Mouse (Mus musculus) heart, embryonic 15.5 days (tissue): Measurements from ENCODE around the gene Zpbp2. TPM values are rescaled to one million over a fixed set of nuclear protein-coding genes. Genes with fewer than 3 reads are reported as not detected.
A peak's percentile ranks its signal among the peaks of the same experiment; 100 is the strongest.
"Not testable (repeated sequence)": the region's sequence is repeated elsewhere in the genome, so short reads cannot be mapped to it uniquely, and the experiment has no call there.

ENCODE experiments used
- ATAC-seq: fragments of 200-750 bp; cut with Nextera tagmentation; replicated peaks from 2 replicates; pipeline ENCODE4 v1.8.0; 2017; ENCODE audit warnings: low read depth, moderate TSS enrichment; ENCODE audit not compliant: insufficient number of reproducible peaks, insufficient read depth, low FRiP score
- H3K27ac ChIP-seq: fragments of 300-500 bp; sonication (generic); 2 replicates; pipeline ENCODE4 v1.5.1; 2015; ENCODE audit warnings: mild to moderate bottlenecking, inconsistent platforms
- H3K27me3 ChIP-seq: fragments of 300-500 bp; sonication (generic); 2 replicates; pipeline ENCODE4 v1.6.1; 2015; ENCODE audit warnings: inconsistent platforms
- H3K36me3 ChIP-seq: fragments of 300-500 bp; sonication (generic); 2 replicates; pipeline ENCODE4 v1.6.1; 2015; ENCODE audit warnings: mild to moderate bottlenecking, inconsistent platforms
- H3K4me1 ChIP-seq: fragments of 300-500 bp; sonication (generic); replicated peaks from 2 replicates; pipeline ENCODE4 v1.6.1; 2015; ENCODE audit warnings: inconsistent platforms
- H3K4me2 ChIP-seq: fragments of 300-500 bp; sonication (generic); 2 replicates; pipeline ENCODE4 v1.6.1; 2015; ENCODE audit warnings: inconsistent platforms, mild to moderate bottlenecking, moderate library complexity
- H3K4me3 ChIP-seq: fragments of 300-500 bp; sonication (generic); 2 replicates; pipeline ENCODE4 v1.5.1; 2015; ENCODE audit warnings: mild to moderate bottlenecking, inconsistent platforms
- H3K9ac ChIP-seq: fragments of 300-500 bp; sonication (generic); 2 replicates; pipeline ENCODE4 v1.6.1; 2015; ENCODE audit warnings: mild to moderate bottlenecking, inconsistent platforms
- H3K9me3 ChIP-seq: fragments of 300-500 bp; sonication (generic); replicated peaks from 2 replicates; pipeline ENCODE4 v1.6.1; 2016; ENCODE audit warnings: inconsistent platforms
- WGBS: fragments of 180-500 bp; shearing (Covaris S2); methylation state at CpG from one replicate; pipeline ENCODE4 v1.1.7; 2015; ENCODE audit warnings: mixed read lengths; 5-methylcytosine and 5-hydroxymethylcytosine counted together
- polyA plus RNA-seq: library from polyadenylated mRNA; unstranded; fragments of >200 nt; fragmentation: Nextera tagmentation; extraction: Ambion mirVana; gene quantifications from 2 replicates; pipeline ENCODE4 v1.2.1, GENCODE M21; 2015

Gene Zpbp2
- polyA plus RNA-seq, 1 experiment from 2014 or later: 0.11 TPM

DNA sequence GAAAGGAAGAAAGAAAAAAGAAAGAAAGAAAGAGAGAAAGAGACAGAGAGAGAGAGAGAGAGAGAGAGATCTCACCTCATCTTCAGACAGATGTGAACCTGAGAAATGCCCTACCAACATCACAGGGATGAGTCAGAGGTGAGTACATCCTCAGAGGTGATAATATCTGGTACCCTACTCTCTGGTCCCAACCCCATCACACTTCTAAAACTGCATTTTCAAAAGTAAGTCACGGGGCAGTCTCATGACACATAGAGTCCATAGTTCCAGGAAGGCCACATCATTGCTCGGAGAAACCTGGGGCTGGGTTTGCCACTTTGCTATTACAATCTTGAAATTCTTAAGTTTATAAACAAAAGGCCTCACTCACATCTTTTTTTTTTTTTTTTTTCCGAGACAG is 45.1 kb downstream of the Zpbp2 start:
- Histone ChIP-seq H3K4me3 (no peak overlapping the region), H3K36me3 (no peaks in the 10 kb centered on the region), H3K4me2 (no peak overlapping the region), H3K27ac (no peak overlapping the region), H3K9ac (no peak overlapping the region), H3K9me3 (no peaks in the 10 kb centered on the region), H3K27me3 (peaks cover 20% of the 10 kb centered on the region), H3K4me1 (peaks cover 27% of the 10 kb centered on the region)
- 77% methylated on average over 3 of the region's 3 CpGs for WGBS
- ATAC-seq: no peak

- 31% methylated on average over 5 of the region's 6 CpGs for WGBS
- ATAC-seq: no peak
- Histone ChIP-seq H3K4me2 (no peak overlapping the region), H3K9me3 (no peaks in the 10 kb centered on the region), H3K4me3 (no peak overlapping the region), H3K27ac (no peak overlapping the region), H3K9ac (no peak overlapping the region), H3K36me3 (no peaks in the 10 kb centered on the region), H3K4me1 (peaks cover 30% of the 10 kb centered on the region), H3K27me3 (peaks cover 20% of the 10 kb centered on the region)
These were observed 46.5 kb downstream of the Zpbp2 start for GRCm38 (mm10) chr11:98597363-98597762.

GRCm38 (mm10) chr11:98597991-98598390 is 47.1 kb downstream of the Zpbp2 start, which contains the start of gene Lrrc3c:
Gene Lrrc3c (plus strand): TSS chr11:98598291.
- Histone ChIP-seq H3K27me3 (peaks cover 20% of the 10 kb centered on the region), H3K36me3 (no peaks in the 10 kb centered on the region), H3K27ac (no peak within 1 kb of the TSS), H3K4me3 (no peak within 1 kb of the TSS), H3K4me2 (peak within 1 kb of the TSS; percentile 27), H3K4me1 (peaks cover 30% of the 10 kb centered on the region), H3K9me3 (no peaks in the 10 kb centered on the region), H3K9ac (no peak within 1 kb of the TSS)
- ATAC-seq: no peak
- WGBS: 82% methylated on average over 8 of the region's 8 CpGs

DNA sequence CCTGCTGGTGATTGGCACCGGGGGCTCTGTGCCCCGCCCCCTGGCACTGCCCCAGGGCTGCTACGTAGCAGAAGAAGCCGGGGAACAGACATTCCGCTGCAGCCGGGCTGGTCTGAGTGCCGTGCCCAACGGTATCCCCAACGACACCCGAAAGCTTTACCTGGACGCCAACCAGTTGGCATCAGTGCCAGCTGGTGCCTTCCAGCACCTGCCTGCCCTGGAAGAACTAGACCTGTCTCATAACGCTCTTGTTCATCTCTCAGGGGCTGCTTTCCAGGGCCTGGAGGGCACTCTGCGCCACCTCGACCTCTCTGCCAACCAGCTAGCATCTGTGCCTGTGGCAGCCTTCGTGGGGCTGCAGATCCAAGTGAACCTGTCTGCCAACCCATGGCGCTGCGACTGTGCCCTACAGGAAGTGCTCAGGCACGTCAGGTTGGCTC is 48.0 kb downstream of the Zpbp2 start:
- H3K9me3 ChIP-seq: no peaks in the 10 kb centered on the region
- 56% methylated on average over 18 of the region's 18 CpGs for WGBS
- no peak overlapping the region for H3K9ac ChIP-seq
- H3K36me3 ChIP-seq: no peaks in the 10 kb centered on the region
- H3K27ac ChIP-seq: no peak overlapping the region
- H3K4me1 ChIP-seq: peaks cover 30% of the 10 kb centered on the region
- no peak overlapping the region for H3K4me3 ChIP-seq
- peak overlapping the region; percentile 27 for H3K4me2 ChIP-seq
- no peak for ATAC-seq
- H3K27me3 ChIP-seq: peaks cover 20% of the 10 kb centered on the region

DNA sequence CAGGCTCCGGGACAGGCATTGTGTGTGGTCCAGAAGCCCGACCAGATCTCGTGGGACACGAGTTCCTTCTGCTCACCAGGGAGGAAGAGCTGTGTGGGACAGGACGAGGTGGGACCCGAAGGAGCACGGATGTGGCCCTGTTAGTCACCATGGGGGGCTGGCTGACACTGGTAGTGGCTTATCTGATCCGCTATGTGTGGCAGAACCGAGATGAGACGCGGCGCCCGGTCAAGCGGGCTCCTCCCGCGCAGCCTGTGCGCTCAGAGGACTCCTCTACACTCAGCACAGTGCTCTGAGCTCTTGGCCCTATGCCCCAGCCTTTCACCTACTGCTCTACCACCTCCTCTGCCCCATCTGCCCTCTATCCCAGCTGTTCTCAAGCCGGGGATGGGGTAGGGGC is 48.4 kb downstream of the Zpbp2 start:
- H3K27me3 ChIP-seq: peaks cover 20% of the 10 kb centered on the region
- H3K27ac ChIP-seq: no peak overlapping the region
- WGBS: 25% methylated on average over 18 of the region's 18 CpGs
- no peaks in the 10 kb centered on the region for H3K9me3 ChIP-seq
- no peak for ATAC-seq
- no peaks in the 10 kb centered on the region for H3K36me3 ChIP-seq
- no peak overlapping the region for H3K9ac ChIP-seq
- no peak overlapping the region for H3K4me3 ChIP-seq
- peaks cover 30% of the 10 kb centered on the region for H3K4me1 ChIP-seq
- peak overlapping the region; percentile 27 for H3K4me2 ChIP-seq

- Histone ChIP-seq H3K4me1 (peaks cover 30% of the 10 kb centered on the region), H3K27me3 (peaks cover 33% of the 10 kb centered on the region), H3K4me2 (peak overlapping the region; percentile 60), H3K27ac (no peak overlapping the region), H3K9ac (0 out of 2 replicates have a peak overlapping the region, but pooled peaks have one; percentile 19), H3K4me3 (peak overlapping the region; percentile 41), H3K36me3 (no peaks in the 10 kb centered on the region), H3K9me3 (no peaks in the 10 kb centered on the region)
- ATAC-seq: peak; percentile 68
- 2% methylated on average over 20 of the region's 20 CpGs for WGBS
These were observed 51.3 kb downstream of the Zpbp2 start for GRCm38 (mm10) chr11:98602090-98602690.

GRCm38 (mm10) chr11:98603953-98604352 is 53.1 kb downstream of the Zpbp2 start:
- Histone ChIP-seq H3K9me3 (no peaks in the 10 kb centered on the region), H3K9ac (no peak overlapping the region), H3K4me1 (peaks cover 26% of the 10 kb centered on the region), H3K27me3 (peaks cover 24% of the 10 kb centered on the region), H3K4me3 (no peak overlapping the region), H3K4me2 (no peak overlapping the region), H3K27ac (no peak overlapping the region), H3K36me3 (no peaks in the 10 kb centered on the region)
- 75% methylated on average over 2 of the region's 2 CpGs for WGBS
- no peak for ATAC-seq

DNA sequence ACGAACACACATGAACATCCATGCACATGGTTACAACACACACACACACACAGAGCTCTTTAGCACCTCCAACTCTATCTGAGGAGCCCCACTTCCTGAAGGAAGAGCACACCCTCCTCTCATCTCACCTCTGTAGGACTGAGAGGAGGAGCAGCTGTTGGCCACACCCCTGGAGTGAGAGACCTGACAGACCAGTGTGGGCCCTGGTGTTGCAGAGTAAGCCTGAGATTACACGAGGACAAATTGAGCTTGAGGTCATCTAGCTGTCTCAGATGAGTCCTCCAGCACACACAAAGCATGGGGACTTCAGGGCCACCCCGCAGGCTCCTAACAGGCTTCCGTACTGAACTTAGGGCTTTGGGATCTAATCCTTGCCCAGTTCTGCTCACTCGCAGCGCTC is 54.0 kb downstream of the Zpbp2 start:
- not testable (repeated sequence) for H3K36me3 ChIP-seq, H3K4me2 ChIP-seq, H3K9me3 ChIP-seq, ATAC-seq, H3K4me3 ChIP-seq, H3K9ac ChIP-seq, H3K27ac ChIP-seq
- peaks cover 20% of the 10 kb centered on the region for H3K4me1 ChIP-seq
- WGBS: 53% methylated on average over 6 of the region's 6 CpGs
- peaks cover 15% of the 10 kb centered on the region for H3K27me3 ChIP-seq

- ATAC-seq: no peak
- Histone ChIP-seq H3K9ac (no peak overlapping the region), H3K9me3 (no peaks in the 10 kb centered on the region)
These were observed 55.9 kb downstream of the Zpbp2 start for GRCm38 (mm10) chr11:98606763-98607162.

More at GRCm38 (mm10) chr11:98606763-98607162, 55.9 kb downstream of the Zpbp2 start:
- peaks cover 13% of the 10 kb centered on the region for H3K27me3 ChIP-seq
- 7% methylated on average over 3 of the region's 3 CpGs for WGBS
- peaks cover 8% of the 10 kb centered on the region for H3K4me1 ChIP-seq
- H3K27ac ChIP-seq: no peak overlapping the region
- no peak overlapping the region for H3K4me2 ChIP-seq
- H3K4me3 ChIP-seq: no peak overlapping the region
- H3K36me3 ChIP-seq: no peaks in the 10 kb centered on the region

Other genes with a start within 250 kb of the Zpbp2 start
- gene Neurod2, start 221.4 kb upstream of the Zpbp2 start, polyA plus RNA-seq: 0.04 TPM in 1 of 2 replicates, not detected in the other
- gene Ppp1r1b, start 202.7 kb upstream of the Zpbp2 start, polyA plus RNA-seq: 60.9 and 62.5 TPM in 2 replicates
- gene Stard3, start 192.7 kb upstream of the Zpbp2 start, polyA plus RNA-seq: 33.9 and 40.5 TPM in 2 replicates
- 154 and 158 TPM in 2 replicates for gene Tcap, start 167.3 kb upstream of the Zpbp2 start, polyA plus RNA-seq
- gene Pnmt, start 164.6 kb upstream of the Zpbp2 start, polyA plus RNA-seq: 0.52 and 0.57 TPM in 2 replicates
- 17.0 and 19.3 TPM in 2 replicates for gene Pgap3, start 150.6 kb upstream of the Zpbp2 start, polyA plus RNA-seq
- gene Erbb2, start 138.6 kb upstream of the Zpbp2 start, polyA plus RNA-seq: 36.1 and 44.2 TPM in 2 replicates
- 98.8 and 108 TPM in 2 replicates for gene Mien1, start 112.1 kb upstream of the Zpbp2 start, polyA plus RNA-seq
- gene Grb7, start 104.7 kb upstream of the Zpbp2 start, polyA plus RNA-seq: 1.3 and 5.0 TPM in 2 replicates
- 0.05 and 0.70 TPM in 2 replicates for gene Ikzf3, start 5.1 kb upstream of the Zpbp2 start, polyA plus RNA-seq
- 55.6 and 68.0 TPM in 2 replicates for gene Ormdl3, start 36.3 kb downstream of the Zpbp2 start, polyA plus RNA-seq
- gene Lrrc3c, start 47.2 kb downstream of the Zpbp2 start, polyA plus RNA-seq: not detected in 2 replicates
- 0.14 and 0.96 TPM in 2 replicates for gene Gm12355, start 74.6 kb downstream of the Zpbp2 start, polyA plus RNA-seq
- gene Gsdma3, start 75.3 kb downstream of the Zpbp2 start, polyA plus RNA-seq: not detected in 2 replicates
- gene Gsdma2, start 95.7 kb downstream of the Zpbp2 start, polyA plus RNA-seq: not detected in 2 replicates
- not detected in 2 replicates for gene Gsdma, start 113.3 kb downstream of the Zpbp2 start, polyA plus RNA-seq
- gene Psmd3, start 131.5 kb downstream of the Zpbp2 start, polyA plus RNA-seq: 141 and 177 TPM in 2 replicates
- gene Csf3, start 150.2 kb downstream of the Zpbp2 start, polyA plus RNA-seq: not detected in 2 replicates
- gene Med24, start 178.3 kb downstream of the Zpbp2 start, polyA plus RNA-seq: 33.5 and 43.0 TPM in 2 replicates
- gene Thra, start 189.5 kb downstream of the Zpbp2 start, polyA plus RNA-seq: 34.8 and 39.5 TPM in 2 replicates
- gene Nr1d1, start 224.2 kb downstream of the Zpbp2 start, polyA plus RNA-seq: 7.0 and 7.5 TPM in 2 replicates
- gene Msl1, start 244.4 kb downstream of the Zpbp2 start, polyA plus RNA-seq: 15.5 and 17.2 TPM in 2 replicates